Mouse (Mus musculus) liver, embryonic 14 days (tissue): ENCODE measurements around the gene Foxd3. TPM values are rescaled to one million over a fixed set of nuclear protein-coding genes. Genes with fewer than 3 reads are reported as not detected.

ENCODE experiments used
- polyA plus RNA-seq: library from polyadenylated mRNA; depleted of rRNA; stranded (reverse); fragments of >200 nt; gene quantifications from 2 replicates; pipeline ENCODE4 v1.2.3, GENCODE M21; 2012; rRNA removed

Foxd3 gene
- 0.03 TPM in 1 of 2 replicates, not detected in the other for polyA plus RNA-seq

GRCm38 (mm10) chr4:99655937-99656604, at the start of gene Foxd3:
Gene Foxd3, plus strand, starts transcription at chr4:99656299.

Other genes with a start within 250 kb of the Foxd3 start
- gene Alg6, start 59.4 kb downstream of the Foxd3 start, polyA plus RNA-seq, result 8.2 and 11.3 TPM in 2 replicates
- 3.9 and 5.6 TPM in 2 replicates for gene Efcab7, start 172.9 kb downstream of the Foxd3 start, polyA plus RNA-seq